Mouse (Mus musculus) left cerebral cortex, adult 2 months (tissue): Measurements from ENCODE around the gene Macc1. TPM values are rescaled to one million over a fixed set of nuclear protein-coding genes. Genes with fewer than 3 reads are reported as not detected.

ENCODE experiments used
- DNase-seq, 2 experiments: peaks; one replicate each; pipeline ENCODE4 v3.0.0; 2021 to 2022; ENCODE audit warnings: low spot score in 2 of 2, mixed read lengths in 1 of 2; ENCODE audit errors: extremely low spot score in 1 of 2
- H3K27ac ChIP-seq: fragments of 200-600 bp; 2 replicates; pipeline ENCODE4 v1.8.1; 2022
- H3K4me3 ChIP-seq: fragments of 200-600 bp; 2 replicates; pipeline ENCODE4 v1.8.1; 2022
- CTCF ChIP-seq: fragments of 200-600 bp; IDR thresholded peaks from 2 replicates; pipeline ENCODE4 v1.8.1; 2022; ENCODE audit warnings: antibody characterized with exemption, mild to moderate bottlenecking, moderate library complexity
- intact Hi-C: fragments of 180-260 bp; cut with DNase I; formaldehyde crosslinking; loops from one replicate; pipeline ENCODE4 v1.15.1; 2025
- total RNA-seq, 2 experiments: library from RNA; stranded (reverse); gene quantifications; 2 replicates each; pipeline ENCODE4 v1.2.3; 2021

Macc1 gene
- total RNA-seq, 2 experiments from 2014 or later = 0.07 TPM; not detected in 1

DNA sequence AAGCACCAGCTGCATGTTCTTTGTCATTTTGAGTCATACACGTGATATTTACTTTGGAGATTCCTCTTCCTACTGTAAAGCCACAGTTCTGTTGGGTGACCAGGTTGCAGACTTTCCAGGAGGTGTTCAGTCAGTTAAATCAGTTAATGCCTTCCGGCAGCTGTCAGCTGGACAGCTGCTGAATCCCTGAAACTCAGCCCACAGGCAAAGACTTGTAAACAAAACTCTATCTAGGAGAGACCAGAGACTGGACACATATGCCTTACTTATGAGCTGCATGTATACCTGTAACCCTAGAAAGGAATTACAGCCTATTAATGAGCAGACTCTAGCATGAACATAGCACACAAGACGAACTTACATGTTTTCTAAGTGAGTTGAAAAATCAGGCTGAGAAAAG lies 137.2 kb downstream of the Macc1 start:
- Histone ChIP-seq H3K27ac (no peak overlapping the region; the same call in 1 of the 2 replicates), H3K4me3 (no peak overlapping the region)
- no peak for TF ChIP-seq CTCF
- no peak for DNase-seq
- intact Hi-C loops = no loop called here

DNA sequence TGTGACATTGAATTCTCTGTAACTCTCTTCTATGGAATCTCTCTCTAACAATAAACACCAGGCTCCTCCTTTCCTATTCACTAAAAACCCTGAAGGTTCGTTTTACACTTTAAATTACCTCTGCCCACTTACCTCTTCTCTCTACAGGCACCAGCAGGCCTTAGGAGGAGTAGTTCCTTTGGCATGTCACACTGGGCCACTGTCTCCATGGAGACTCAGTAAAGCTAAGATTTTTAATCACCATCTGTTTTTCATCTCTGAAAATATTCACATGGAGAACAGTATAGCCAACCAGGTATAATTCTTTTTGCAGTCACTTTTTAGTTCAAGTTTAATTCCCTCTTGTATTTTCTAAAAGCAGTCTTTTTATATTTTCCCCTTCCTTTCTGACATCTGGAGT lies 140.0 kb downstream of the Macc1 start:
- intact Hi-C loops = no loop called here
- TF ChIP-seq CTCF = no peak
- Histone ChIP-seq H3K4me3 (no peak overlapping the region), H3K27ac (peak overlapping the region; percentile 59)
- no peak for DNase-seq

DNA sequence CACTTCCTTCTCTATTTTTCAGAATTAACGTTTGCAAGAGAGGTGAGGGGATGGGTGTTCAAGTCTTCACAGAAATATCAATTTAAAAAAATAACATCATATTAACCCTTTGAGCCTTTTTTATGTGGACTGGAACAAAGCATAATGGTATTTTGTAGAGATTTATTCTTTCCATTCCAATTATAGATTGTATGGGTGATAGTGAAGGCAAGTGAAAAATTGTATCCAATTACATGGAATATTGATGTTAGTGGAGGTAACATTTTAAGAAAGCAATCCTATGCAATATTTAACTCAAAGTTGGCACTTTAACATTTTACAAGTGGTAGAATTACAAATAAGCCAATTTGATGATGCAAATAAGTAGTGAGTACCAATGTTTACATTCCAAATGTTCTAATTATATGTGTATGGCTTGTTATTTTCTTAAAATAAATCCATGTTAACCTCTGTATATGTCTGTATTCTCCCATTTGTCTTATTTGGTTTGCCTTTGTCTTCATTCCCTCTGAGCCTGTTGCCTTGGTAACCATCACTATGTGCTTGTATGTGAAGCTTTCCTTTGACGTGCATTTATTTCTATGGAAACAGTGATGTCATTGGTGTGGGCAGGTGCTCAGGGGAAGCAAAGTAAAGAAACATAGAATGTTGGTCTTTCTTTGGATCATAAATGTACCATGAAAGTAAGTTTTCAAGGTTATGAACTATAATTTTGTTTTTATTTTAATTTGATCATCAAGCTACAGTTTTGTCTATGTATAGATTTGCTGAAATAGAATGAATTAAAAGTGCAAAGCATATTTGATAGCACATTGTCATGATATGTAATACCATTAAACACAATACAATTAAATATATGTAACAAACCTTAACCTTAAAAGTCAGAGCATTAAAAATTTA lies 150.2 kb downstream of the Macc1 start:
- peak overlapping the region; percentile 73 for H3K27ac ChIP-seq
- intact Hi-C loops = no loop called here
- TF ChIP-seq CTCF = no peak
- no peak overlapping the region for H3K4me3 ChIP-seq
- peak in 1 of 2 experiments; percentile 19 for DNase-seq

DNA sequence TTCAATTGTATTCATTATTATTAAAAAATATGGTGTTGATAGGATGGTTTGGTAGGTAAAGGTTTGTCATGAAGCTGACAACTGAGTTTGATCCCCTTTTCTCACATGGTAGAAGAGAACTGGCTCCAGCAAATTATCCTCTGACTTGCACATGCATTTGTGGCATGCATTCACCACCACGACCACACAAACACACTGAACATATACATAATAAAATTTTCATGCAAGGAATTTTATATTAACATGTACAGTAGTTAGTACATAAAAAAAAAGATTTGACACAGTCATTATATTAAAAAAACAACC lies 150.8 kb downstream of the Macc1 start:
- intact Hi-C loops = no loop called here
- no peak overlapping the region for H3K4me3 ChIP-seq
- DNase-seq = no peak
- peak overlapping the region; percentile 60; the same call in 1 of the 2 replicates for H3K27ac ChIP-seq
- TF ChIP-seq CTCF = no peak

DNA sequence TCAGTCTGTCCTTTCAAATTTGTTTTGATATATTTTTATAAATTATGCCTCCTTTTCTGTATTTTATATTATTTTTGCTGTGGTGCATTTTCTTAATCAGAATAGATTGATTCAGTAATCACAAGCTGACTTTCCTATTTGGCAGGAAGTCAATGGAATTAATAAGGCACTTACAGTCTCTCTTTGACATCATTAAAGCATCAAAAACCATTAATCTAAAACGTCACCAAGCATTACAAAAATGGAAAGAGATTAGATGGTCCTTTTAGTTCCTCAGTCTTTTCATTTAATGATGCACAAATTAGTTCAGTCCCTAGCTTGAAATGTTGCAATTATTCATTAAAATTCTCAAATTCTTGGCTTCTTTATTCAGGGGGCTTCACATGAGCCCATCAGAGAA lies 153.6 kb downstream of the Macc1 start:
- intact Hi-C loops = no loop called here
- no peak for TF ChIP-seq CTCF
- DNase-seq = no peak
- H3K27ac ChIP-seq = no peak overlapping the region
- H3K4me3 ChIP-seq = no peak overlapping the region

DNA sequence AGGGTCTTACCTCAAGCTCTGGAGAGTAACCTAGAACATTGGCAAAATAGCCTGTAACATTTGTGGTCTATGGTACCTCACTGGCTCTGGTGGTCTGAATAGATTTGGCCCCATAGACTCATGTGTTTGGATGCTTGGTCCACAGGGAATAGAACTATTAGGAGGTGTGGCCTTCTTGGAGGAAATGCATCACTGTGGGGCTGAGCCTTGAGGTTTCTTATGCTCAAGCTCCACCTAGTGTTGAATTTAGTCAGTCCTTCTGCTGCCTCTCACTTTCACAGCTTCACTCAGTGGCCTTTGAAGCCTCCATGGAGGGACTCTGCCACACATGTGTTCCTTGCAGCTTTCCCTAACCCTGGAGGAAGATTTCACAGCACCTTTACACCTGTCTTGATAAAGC lies 156.2 kb downstream of the Macc1 start:
- no peak overlapping the region for H3K27ac ChIP-seq
- no peak overlapping the region for H3K4me3 ChIP-seq
- intact Hi-C loops = no loop called here
- peak; percentile 24 for TF ChIP-seq CTCF
- no peak for DNase-seq

DNA sequence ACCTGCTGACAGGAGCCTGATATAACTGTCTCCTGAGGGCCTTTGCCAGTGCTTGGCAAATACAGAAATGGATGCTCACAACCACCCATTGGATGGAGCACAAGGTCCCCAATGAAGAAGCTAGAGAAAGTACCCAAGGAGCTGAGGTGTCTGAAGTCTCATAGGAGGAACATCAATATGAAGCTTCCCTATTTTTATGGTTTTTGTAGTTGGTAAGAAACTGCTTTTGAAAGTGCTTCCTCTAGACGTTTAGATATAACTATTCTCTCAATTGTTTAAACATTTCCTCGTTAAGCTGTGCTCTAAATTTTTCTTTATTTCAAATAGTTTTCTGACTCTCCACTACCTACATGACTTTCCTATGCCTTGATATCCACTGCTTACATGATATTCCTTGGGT lies 169.2 kb downstream of the Macc1 start:
- no peak for DNase-seq
- intact Hi-C loops = no loop called here
- no peak for TF ChIP-seq CTCF

DNA sequence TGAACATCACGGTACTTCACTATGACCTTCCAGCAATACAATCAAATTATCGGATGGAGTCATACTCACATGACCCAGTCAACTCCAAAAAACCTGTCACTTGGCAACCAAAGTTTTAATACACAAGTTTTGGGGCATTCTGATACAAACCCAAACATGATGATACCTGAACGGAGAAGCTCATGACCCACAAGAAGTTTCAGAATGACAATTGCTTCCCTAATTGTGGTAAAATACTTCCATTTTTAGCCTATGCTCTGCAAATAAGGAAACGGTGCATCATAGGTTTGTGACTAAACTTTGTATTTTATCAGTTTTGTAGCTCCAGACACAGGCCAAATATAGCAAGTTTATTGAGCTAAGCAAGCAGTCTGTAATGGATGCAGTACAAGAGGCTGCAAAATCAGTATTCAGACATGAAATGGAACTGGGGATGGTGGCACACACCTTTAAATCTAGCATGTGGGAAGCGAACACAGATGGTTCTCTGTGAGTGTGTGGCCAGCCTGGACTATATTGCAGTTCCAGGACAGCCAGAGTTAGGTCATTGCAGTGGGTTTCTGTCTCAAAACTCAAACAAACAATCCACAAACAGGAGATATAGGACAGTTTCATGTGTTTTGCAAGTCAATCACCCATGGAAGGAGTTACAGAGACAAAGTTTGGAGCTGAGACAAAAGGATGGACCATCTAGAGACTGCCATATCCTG lies 170.0 kb downstream of the Macc1 start:
- no peak for TF ChIP-seq CTCF
- intact Hi-C loops = no loop called here
- DNase-seq = no peak
- Histone ChIP-seq H3K4me3 (no peak overlapping the region), H3K27ac (no peak overlapping the region)

More for the DNA sequence above, 169.2 kb downstream of the Macc1 start:
- H3K27ac ChIP-seq = no peak overlapping the region
- H3K4me3 ChIP-seq = no peak overlapping the region

DNA sequence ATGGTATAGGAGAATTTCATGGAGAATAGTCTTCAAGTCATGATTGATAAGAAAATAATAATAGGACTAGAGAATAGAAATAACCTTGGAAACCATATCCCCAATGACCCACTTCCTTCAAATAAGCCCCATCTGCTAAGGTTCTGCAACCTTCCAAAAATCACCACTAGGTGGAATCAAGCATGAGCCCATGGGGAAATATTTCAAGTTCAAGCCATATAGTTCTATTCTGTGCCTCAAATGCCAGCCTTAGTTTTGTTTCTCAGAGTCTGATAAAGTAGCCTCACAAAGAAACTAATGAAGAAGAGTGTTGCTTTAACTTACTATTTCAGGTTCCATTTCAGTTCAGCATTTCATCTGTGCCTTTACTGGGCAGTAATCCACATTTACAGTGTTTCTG lies 197.1 kb downstream of the Macc1 start:
- intact Hi-C loops = no loop called here
- TF ChIP-seq CTCF = no peak; the same call in 1 of the 2 replicates
- no peak for DNase-seq
- Histone ChIP-seq H3K4me3 (no peak overlapping the region), H3K27ac (no peak overlapping the region)

Other genes with a start within 250 kb of the Macc1 start
- 10 to 100 TPM; 38.8 to 39.2 TPM for gene Itgb8, start 75.5 kb upstream of the Macc1 start, total RNA-seq